Mouse (Mus musculus) bone marrow, adult 2 months (tissue): Measurements from ENCODE around the gene Mdc1.

Experiments
- CTCF ChIP-seq: fragments of 200-500 bp; IDR thresholded peaks from 2 replicates; pipeline ENCODE4 v1.5.1; 2011; ENCODE audit warnings: low read length, control low read depth; ENCODE audit not compliant: control insufficient read depth, insufficient read depth
- POLR2A ChIP-seq: fragments of 200-500 bp; IDR thresholded peaks from 2 replicates; pipeline ENCODE4 v1.6.1; 2011; ENCODE audit warnings: low read depth, mild to moderate bottlenecking, control low read depth, low read length, borderline replicate concordance; ENCODE audit not compliant: control insufficient read depth

- no peak for TF ChIP-seq CTCF
- TF ChIP-seq POLR2A = no peak
Observed at GRCm38 (mm10) chr17:35868961-35869345, 27.6 kb downstream of the Mdc1 start.
